Mouse (Mus musculus) thymus, adult 2 months (tissue): ENCODE measurements around the gene Nap1l4.

Source experiments
- CTCF ChIP-seq: fragments of 200-500 bp; IDR thresholded peaks from 2 replicates; pipeline ENCODE4 v1.5.1; 2012; ENCODE audit warnings: mild to moderate bottlenecking, control low read depth, low read length, moderate library complexity, borderline replicate concordance; ENCODE audit not compliant: control insufficient read depth, poor library complexity, insufficient read depth; ENCODE audit errors: extremely low read depth
- POLR2A ChIP-seq: fragments of 200-500 bp; IDR thresholded peaks from 2 replicates; pipeline ENCODE4 v1.6.1; 2012; ENCODE audit warnings: mild to moderate bottlenecking, low read length, control low read depth, moderate library complexity; ENCODE audit not compliant: control insufficient read depth, poor library complexity, insufficient read depth; ENCODE audit errors: extremely low read depth

DNA sequence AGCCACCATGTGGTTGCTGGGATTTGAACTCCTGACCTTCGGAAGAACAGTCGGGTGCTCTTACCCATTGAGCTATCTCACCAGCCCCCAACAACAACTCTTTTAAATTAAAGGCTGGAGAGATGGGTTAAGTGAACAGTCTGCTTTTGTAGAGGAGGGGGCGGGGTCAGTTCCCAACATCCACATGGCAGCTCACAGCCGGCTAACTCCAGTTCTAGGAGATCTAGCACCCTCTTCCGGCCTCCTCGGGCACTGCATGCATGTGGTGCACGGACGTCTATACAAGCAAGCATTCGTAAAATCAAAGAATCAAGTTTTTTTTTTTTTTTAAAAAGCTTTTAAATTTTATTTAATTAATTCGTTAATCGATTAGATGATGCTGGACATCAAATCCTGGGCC is 43.1 kb downstream of the Nap1l4 start:
- no peak for TF ChIP-seq POLR2A
- peak; percentile 44; the same call in 1 of the 2 replicates for TF ChIP-seq CTCF
